Mouse (Mus musculus): ENCODE measurements around the gene Lrrk1. TPM values are rescaled to one million over a fixed set of nuclear protein-coding genes. Genes with fewer than 3 reads are reported as not detected.

Gene Lrrk1
- polyA plus RNA-seq, 1 experiment from 2014 or later = 6.5 TPM

DNA sequence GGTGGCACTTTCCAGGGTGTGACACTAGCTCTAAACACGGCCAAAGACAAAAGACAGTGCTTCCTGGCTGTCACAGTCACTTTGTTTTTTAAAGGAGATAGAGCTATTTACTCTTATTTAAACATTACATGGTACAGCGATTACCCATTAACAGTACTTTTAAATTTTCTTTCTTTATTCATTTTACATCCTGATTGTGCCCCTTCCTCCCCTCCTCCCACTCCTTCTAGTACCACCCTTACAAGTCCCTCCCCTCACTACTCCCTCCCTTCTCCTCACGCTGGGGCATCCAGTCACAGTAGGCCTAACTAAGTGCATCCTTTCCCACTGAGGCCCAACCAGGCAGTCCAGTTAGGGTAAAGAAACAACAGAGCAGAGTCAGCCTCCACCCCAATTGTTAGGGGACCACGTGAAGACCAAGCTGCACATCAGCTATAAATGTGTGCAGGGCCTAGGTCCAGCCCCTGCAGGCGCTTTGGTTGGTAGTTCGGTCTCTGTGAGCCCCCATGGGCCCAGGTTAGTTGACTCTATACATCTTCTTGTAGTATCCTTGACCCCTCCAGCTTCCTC, 154.1 kb downstream of the Lrrk1 start:
- H3K9me3 ChIP-seq = no peaks in the 10 kb centered on the region
- no peak overlapping the region for H3K9ac ChIP-seq
- WGBS = 67% methylated on average over 6 of the region's 6 CpGs
- no peak overlapping the region for H3K4me2 ChIP-seq
- H3K4me3 ChIP-seq = no peak overlapping the region
- H3K36me3 ChIP-seq = no peaks in the 10 kb centered on the region
- ATAC-seq (ENCODE audit: low read depth) = no peak
- H3K27me3 ChIP-seq = no peaks in the 10 kb centered on the region
- H3K27ac ChIP-seq (replicated peaks) = no peak overlapping the region
- H3K4me1 ChIP-seq (replicated peaks) = peaks cover 40% of the 10 kb centered on the region

DNA sequence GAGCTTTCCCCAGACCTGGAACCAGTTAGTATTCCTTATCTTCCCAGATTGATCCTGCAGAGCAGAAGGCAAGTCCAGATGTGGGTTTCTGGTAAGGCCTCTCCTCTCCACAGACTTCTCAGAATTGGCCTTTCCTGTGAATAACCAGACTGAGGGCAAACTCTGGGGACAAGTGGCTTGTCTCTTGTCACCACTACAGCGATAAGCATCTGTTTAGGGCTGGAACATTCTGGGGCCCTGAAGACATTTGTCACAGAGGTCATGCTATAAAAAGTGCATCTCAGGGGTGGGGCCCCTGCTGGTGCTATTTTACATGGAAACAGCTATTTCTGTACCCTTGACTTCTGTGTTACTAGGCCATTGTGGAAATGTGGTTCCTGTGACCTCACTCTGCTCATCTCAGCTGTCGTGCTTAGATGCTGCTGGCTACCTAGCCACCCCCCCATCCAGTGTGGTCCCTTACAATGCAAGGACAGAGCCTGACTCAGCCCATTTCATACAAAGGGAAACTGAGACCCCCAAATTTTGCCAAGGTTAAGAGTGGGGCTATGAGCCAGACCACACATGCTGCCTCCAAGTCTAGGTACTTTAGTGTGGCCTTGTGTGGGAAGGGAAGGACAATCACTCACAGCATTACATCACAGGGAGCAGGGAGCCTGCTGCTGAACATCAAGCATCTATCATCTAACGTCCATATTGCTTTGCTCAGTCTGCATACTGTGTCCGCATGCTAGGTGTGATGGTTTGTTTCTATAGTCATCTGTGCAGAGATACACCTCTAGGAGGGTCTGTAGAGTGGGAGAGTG, 154.8 kb downstream of the Lrrk1 start:
- Histone ChIP-seq H3K4me3 (no peak overlapping the region), H3K9ac (no peak overlapping the region), H3K4me2 (no peak overlapping the region), H3K27ac (replicated peaks) (no peak overlapping the region), H3K9me3 (no peaks in the 10 kb centered on the region), H3K36me3 (no peaks in the 10 kb centered on the region), H3K4me1 (replicated peaks) (peaks cover 46% of the 10 kb centered on the region), H3K27me3 (no peaks in the 10 kb centered on the region)
- WGBS = 65% methylated on average over 4 of the region's 4 CpGs
- ATAC-seq (ENCODE audit: low read depth) = no peak

DNA sequence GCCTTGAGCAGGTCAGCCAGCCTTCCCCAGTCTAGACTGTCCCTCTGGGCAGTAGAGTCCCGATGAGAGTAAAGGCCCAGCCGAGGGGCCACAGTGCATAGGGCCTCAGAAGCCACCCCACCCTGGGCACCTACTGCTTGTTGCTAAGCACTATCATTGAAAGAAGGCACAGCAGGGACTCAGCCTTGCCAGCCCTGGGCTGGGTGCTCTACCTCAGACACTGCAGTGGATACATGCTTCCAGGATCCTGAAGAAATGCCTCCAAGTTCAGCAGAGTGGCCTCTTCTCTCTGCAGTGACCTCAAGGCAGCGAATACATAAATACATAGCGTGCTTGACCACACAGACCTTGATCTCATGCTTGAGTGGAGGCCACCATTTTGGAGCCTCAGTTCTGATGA, 156.3 kb downstream of the Lrrk1 start:
- no peaks in the 10 kb centered on the region for H3K36me3 ChIP-seq
- peaks cover 49% of the 10 kb centered on the region for H3K4me1 ChIP-seq (replicated peaks)
- H3K9ac ChIP-seq = no peak overlapping the region
- H3K27me3 ChIP-seq = no peaks in the 10 kb centered on the region
- H3K9me3 ChIP-seq = no peaks in the 10 kb centered on the region
- no peak overlapping the region for H3K4me3 ChIP-seq
- 75% methylated on average over 4 of the region's 4 CpGs for WGBS
- H3K27ac ChIP-seq (replicated peaks) = peak overlapping the region; percentile 87
- no peak overlapping the region for H3K4me2 ChIP-seq
- ATAC-seq (ENCODE audit: low read depth) = no peak

DNA sequence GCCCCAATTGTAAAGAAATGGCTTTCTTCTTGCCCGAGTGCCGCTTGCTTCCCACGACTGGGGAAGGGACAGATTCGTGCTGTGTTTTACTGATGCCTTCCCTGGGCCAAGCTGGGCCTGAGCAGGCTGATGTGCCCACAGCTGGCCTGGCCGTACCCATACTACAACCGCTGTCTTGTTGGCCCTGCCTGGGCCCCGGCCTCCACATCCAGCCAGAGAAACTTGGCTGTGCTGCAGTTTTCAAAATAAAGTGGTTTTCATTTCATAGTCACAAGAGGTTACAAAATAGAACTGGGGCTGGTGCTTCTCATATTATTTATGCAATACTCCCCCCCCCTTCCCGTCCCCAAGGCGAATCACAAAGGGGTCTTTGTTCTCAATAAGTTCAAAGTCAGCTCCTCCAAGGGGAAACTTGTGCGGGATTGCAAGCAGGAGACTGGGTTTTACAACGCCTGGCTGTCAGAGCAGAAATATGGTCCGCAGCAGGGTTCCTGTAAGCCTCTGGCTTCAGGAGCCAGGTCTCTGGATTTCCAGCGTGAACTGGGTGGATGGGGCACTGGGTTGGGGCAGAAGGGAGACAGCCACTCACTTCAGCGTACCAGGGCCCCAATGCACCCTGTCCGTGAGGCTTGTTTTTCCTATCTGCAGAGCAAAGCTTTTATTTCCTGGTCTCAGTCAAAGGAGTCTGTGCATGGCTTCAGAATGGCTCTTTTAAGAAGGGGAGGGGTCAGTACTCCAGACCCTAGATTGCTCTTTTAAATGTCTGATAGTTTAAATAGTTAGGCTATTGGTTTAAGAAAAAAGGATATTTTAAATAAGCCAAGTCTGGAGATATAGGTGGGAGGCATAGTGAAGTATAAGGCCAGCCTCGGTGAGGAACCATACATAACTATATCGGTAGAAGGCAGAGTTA, 157.3 kb downstream of the Lrrk1 start:
- Histone ChIP-seq H3K4me2 (no peak overlapping the region), H3K27me3 (no peaks in the 10 kb centered on the region), H3K9ac (peak overlapping the region; percentile 49), H3K4me1 (replicated peaks) (peaks cover 49% of the 10 kb centered on the region), H3K4me3 (no peak overlapping the region), H3K27ac (replicated peaks) (peak overlapping the region; percentile 87), H3K9me3 (no peaks in the 10 kb centered on the region), H3K36me3 (no peaks in the 10 kb centered on the region)
- peak; percentile 83 for ATAC-seq (ENCODE audit: low read depth)
- WGBS = 11% methylated on average over 17 of the region's 17 CpGs

DNA sequence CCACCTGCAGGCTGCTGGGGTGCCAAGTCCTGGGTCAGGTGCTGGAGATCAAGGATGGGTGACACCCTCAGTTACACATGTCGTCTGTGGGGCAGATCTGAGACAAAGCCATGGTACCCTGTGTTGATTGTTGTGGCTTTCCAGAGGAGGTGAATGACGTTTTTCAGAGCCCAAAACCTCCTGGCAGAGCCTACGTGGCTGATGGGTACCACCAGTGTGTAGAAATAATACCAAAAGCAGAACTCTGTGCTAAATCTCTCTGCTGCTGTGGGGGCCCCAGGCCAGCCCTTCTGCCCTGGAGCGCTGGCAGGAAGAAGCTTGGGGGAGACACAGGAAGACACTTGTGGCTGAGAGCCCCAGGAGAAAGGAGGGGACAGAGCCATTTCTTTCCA, 157.9 kb downstream of the Lrrk1 start:
- ATAC-seq (ENCODE audit: low read depth) = peak; percentile 19; the same call in 1 of the 2 replicates
- Histone ChIP-seq H3K27me3 (no peaks in the 10 kb centered on the region), H3K4me1 (replicated peaks) (peaks cover 49% of the 10 kb centered on the region), H3K27ac (replicated peaks) (peak overlapping the region; percentile 87), H3K36me3 (no peaks in the 10 kb centered on the region), H3K9me3 (no peaks in the 10 kb centered on the region), H3K9ac (peak overlapping the region; percentile 49), H3K4me3 (no peak overlapping the region), H3K4me2 (no peak overlapping the region)
- WGBS = 18% methylated on average over 4 of the region's 4 CpGs

DNA sequence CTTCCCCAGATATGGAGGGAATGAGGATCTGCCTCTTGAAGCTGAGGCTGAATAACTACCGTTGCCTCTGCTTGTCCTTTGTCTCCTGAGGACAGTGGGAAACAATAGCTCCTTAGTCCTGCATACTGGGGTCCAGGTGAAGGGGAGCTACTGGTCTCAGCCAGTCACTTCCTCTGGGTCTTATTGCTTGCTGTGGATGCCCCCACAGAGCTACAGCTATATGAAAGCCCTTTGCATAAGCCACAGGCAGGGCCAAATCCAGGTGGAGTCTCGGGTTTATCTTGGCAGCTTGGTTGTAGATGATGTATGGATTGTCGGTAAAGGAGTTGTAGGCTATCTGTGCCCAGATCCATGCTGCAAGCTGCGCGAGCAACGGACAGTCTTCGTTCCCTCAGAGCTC, 158.7 kb downstream of the Lrrk1 start:
- Histone ChIP-seq H3K9me3 (no peaks in the 10 kb centered on the region), H3K36me3 (no peaks in the 10 kb centered on the region), H3K27me3 (no peaks in the 10 kb centered on the region), H3K4me1 (replicated peaks) (peaks cover 49% of the 10 kb centered on the region), H3K4me2 (no peak overlapping the region), H3K4me3 (no peak overlapping the region), H3K27ac (replicated peaks) (peak overlapping the region; percentile 87), H3K9ac (0 out of 2 replicates have a peak overlapping the region, but pooled peaks have one; percentile 28)
- WGBS = 56% methylated on average over 7 of the region's 7 CpGs
- ATAC-seq (ENCODE audit: low read depth) = no peak

DNA sequence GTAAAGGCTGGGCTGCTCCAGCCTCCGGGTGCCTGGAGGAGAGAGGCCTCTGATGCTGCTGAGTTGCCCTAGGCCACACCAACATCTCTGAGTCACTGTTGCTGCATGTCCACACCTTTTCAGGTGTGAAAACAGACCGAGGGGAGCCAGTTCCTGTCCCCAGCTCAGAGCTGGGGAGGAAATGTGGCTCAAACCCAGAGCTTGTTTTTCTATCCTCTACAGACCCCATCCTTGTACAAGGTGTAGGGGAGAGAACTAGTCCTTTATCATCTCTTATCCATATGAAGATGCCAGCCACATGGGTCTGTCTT, 159.6 kb downstream of the Lrrk1 start:
- Histone ChIP-seq H3K36me3 (no peaks in the 10 kb centered on the region), H3K4me3 (no peak overlapping the region), H3K9ac (no peak overlapping the region), H3K9me3 (no peaks in the 10 kb centered on the region), H3K4me2 (no peak overlapping the region), H3K27ac (replicated peaks) (no peak overlapping the region), H3K4me1 (replicated peaks) (peaks cover 44% of the 10 kb centered on the region), H3K27me3 (no peaks in the 10 kb centered on the region)
- ATAC-seq (ENCODE audit: low read depth) = no peak
- 75% methylated on average over 2 of the region's 2 CpGs for WGBS

DNA sequence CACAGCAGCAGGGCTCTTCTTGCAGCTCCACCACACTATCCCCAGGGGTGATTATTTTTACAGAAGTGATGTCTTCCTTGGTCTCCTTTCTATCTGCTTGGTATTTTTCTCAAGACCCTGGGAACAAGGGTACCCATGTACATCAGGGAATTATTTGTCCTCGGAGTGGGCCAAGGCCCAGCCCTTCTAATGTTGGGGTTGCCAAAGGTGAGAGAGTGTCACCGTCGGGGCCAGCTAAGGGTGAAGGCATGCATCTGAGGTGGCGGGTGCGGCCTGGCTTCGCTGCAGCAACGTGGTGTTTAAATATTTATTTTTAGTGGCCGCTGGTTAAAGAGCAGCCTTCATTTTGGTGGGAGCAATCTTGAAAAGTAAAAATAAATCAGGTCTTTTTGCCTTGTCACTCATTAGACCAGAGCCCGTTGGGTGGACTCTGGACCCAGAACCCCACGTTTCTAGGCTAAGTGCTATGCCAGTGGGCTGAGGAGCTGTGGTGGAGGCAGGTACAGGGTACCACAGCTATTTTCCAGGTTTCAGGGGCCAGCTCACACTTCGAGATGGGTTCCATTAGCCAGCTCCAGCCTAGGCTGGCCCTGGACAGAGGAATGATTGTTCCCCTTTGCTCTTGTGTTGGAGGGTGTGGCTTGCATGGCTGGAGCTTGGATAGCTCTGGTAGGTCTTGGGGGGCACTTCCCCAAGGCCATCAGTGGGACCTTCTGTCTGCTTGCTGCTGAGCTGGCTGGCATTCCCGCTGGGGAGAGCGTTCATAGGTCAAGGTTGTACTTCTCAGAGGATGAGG, 160.1 kb downstream of the Lrrk1 start:
- Histone ChIP-seq H3K9me3 (no peaks in the 10 kb centered on the region), H3K27ac (replicated peaks) (no peak overlapping the region), H3K36me3 (no peaks in the 10 kb centered on the region), H3K9ac (no peak overlapping the region), H3K4me2 (no peak overlapping the region), H3K4me1 (replicated peaks) (peaks cover 39% of the 10 kb centered on the region), H3K4me3 (no peak overlapping the region), H3K27me3 (no peaks in the 10 kb centered on the region)
- ATAC-seq (ENCODE audit: low read depth) = no peak
- 82% methylated on average over 13 of the region's 13 CpGs for WGBS

DNA sequence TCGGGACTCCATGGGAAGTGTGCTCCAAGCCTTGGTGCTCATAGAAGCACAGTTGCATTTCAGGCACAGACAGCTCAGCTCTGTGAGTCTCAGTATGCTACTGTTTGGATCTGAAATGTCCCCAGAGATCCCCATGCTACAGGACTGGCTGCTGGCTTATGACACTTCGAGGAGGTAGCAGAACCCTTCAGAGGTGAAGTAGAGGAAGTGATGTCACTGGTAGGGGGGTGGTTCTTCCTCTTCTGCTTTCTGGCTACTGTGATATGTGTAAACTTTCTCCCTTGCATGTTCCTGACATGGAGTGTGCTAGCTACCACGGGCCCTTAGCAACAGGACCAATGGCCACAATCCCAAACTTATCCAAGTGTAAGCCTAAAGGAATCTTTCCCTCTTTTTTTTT, 162.3 kb downstream of the Lrrk1 start:
- no peak for ATAC-seq (ENCODE audit: low read depth)
- H3K36me3 ChIP-seq = no peaks in the 10 kb centered on the region
- WGBS = 87% methylated on average over 3 of the region's 3 CpGs
- peaks cover 32% of the 10 kb centered on the region for H3K4me1 ChIP-seq (replicated peaks)
- H3K4me3 ChIP-seq = no peak overlapping the region
- H3K9ac ChIP-seq = no peak overlapping the region
- H3K9me3 ChIP-seq = no peaks in the 10 kb centered on the region
- no peak overlapping the region for H3K27ac ChIP-seq (replicated peaks)
- H3K27me3 ChIP-seq = no peaks in the 10 kb centered on the region
- no peak overlapping the region for H3K4me2 ChIP-seq

DNA sequence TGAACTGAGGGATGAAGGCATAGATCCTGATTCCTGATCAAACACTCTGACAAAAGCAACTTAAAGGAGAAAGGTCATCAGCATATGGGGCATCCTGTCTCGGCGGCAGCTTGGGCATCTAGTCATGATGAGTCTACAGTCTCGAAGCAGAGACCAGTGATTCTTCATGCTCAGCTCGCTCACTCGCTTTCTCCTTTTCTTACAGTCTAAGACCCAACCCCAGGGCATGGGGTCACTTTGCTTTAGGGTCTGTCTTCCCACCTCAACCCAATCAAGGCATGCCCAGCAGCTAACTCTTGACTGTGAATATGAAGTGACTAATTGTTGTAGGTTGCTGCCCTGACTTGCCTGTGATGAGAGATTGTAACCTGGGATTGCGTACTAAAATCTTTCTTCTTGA, 163.6 kb downstream of the Lrrk1 start:
- Histone ChIP-seq H3K27ac (replicated peaks) (no peak overlapping the region), H3K4me1 (replicated peaks) (peaks cover 18% of the 10 kb centered on the region), H3K9me3 (no peaks in the 10 kb centered on the region), H3K4me2 (no peak overlapping the region), H3K9ac (no peak overlapping the region), H3K4me3 (no peak overlapping the region), H3K27me3 (no peaks in the 10 kb centered on the region), H3K36me3 (no peaks in the 10 kb centered on the region)
- 94% methylated on average over 6 of the region's 6 CpGs for WGBS
- ATAC-seq (ENCODE audit: low read depth) = no peak

DNA sequence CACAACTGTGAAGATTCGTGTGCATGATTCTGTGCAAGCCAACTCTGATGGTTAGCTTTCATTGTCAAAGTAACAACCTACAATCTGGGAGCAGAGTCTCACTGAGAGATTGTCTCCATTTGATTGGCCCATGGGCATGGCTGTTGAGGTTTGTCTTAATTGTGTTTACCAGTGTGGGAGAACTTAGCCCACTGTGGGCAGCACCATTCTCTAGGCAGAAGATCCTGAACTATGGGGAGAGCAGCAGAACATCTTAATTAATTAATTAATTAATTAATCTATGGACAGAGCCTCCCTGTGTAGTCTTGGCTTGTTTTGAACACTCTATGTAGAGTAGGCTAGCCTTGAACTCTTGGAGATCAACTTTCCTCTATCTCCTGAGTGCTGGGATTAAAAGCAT, 164.4 kb downstream of the Lrrk1 start:
- Histone ChIP-seq H3K9ac (no peak overlapping the region), H3K4me3 (no peak overlapping the region), H3K27me3 (no peaks in the 10 kb centered on the region), H3K27ac (replicated peaks) (no peak overlapping the region), H3K36me3 (no peaks in the 10 kb centered on the region), H3K4me1 (replicated peaks) (peaks cover 17% of the 10 kb centered on the region), H3K4me2 (no peak overlapping the region), H3K9me3 (no peaks in the 10 kb centered on the region)
- no peak for ATAC-seq (ENCODE audit: low read depth)
- WGBS = 95% methylated on average over 1 of the region's 1 CpGs
